Mouse (Mus musculus): Measurements from ENCODE around the gene Lct. TPM values are rescaled to one million over a fixed set of nuclear protein-coding genes. Genes with fewer than 3 reads are reported as not detected.
"Not testable (repeated sequence)": the region's sequence is repeated elsewhere in the genome, so short reads cannot be mapped to it uniquely, and the experiment has no call there.

Lct gene
- polyA plus RNA-seq (2017; shearing (Covaris generic)), result under 1 TPM; 0.11 to 0.13 TPM

GRCm38 (mm10) chr1:128328218-128328617 lies at the start of gene Lct:
Gene Lct (minus strand): TSS chr1:128328318.
- no peak for ATAC-seq

- ATAC-seq, result no peak
Observed at GRCm38 (mm10) chr1:128376841-128377240, 48.7 kb upstream of the Lct start.

DNA sequence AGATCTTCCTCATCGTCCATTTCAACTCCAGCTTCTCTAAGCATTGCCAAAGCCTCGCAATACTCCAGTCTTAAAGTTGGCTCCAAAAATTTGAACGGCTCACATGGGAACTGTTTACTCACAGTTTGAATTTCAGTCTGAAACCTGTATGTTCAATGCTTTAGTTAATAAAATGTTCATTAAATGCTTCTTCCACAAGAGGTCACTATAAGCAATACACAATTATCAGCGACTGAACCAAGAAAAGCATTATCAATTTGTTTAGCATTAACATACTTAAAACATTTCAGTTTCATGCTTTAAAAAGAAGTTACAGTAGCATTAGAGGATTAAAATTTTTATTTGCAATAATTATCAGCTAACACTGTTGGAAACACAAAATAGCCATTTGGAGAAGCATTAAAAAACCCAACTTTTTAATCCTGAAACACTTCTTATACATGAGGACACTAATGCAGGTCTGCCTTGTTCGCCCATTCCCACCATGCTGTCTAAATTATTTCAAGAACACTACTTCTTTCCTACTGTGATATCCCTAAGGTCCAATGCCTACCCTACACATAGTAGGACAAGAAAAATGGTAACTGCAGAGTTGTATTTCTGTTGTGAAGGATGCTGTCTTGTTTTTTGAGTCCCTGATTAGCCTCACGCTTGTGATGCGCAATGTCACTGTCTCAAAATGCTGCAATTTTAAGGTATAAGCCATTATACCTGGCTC lies 44.2 kb upstream of the Lct start:
- peak; percentile 52 for ATAC-seq

DNA sequence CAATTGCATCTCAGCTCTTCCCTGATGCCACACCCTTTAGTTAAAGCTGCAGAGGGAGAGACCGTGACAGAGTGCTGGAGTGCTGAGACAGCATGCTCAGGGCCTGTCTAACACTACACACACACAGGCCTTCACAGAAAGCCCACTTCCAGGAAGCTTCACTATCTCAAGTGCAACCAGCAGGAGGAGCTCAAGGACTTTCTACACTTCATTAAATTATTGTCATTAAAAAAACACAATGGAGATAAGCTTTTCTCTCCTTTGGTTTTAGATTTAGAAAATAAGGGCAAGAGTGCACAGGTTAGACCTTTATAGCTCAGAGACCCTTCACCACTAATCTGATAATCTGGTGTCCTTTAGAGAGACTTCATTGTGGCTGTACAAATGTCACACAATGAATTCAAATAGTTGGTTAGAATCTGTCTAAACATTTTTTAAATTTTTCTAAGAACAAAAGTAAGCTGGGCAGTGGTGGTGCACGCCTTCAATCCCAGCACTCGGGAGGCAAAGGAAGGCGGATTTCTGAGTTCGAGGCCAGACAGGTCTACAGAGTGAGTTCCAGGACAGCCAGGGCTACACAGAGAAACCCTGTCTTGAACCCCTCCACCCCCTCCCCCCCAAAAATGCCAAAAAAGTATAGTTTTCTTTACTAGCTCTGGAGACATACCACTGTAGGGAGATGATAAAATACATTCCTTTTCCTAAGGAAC lies 40.8 kb upstream of the Lct start:
- ATAC-seq, result peak; percentile 86

GRCm38 (mm10) chr1:128360601-128361000 lies 32.5 kb upstream of the Lct start:
- no peak for ATAC-seq

- ATAC-seq, result peak; percentile 94
Observed at GRCm38 (mm10) chr1:128359554-128360376, 31.6 kb upstream of the Lct start, which contains the start of gene Mcm6. Gene Mcm6 (minus strand): TSS chr1:128359664.

GRCm38 (mm10) chr1:128358916-128359553 lies 30.9 kb upstream of the Lct start:
- ATAC-seq, result peak; percentile 51

- no peak for ATAC-seq
Observed at GRCm38 (mm10) chr1:128358276-128358675, 30.2 kb upstream of the Lct start.

DNA sequence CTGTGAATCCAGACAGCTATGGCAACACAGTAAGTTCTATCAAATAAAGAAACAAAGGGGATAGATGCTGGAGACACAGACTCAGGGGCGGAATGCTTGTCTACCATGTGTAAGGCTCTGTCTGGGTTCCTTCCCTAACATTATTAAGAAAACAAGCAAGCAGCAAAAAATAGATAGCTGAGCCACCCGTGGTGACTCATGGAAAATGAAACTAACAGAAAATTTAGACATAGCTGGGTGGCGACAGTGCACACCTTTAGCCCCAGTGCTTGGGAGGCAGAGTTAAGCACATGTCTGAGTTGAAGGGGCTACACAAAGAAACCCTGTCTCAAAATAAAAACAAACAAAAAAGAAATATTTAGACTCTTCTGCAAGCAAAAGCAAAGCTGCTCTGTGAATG lies 29.3 kb upstream of the Lct start:
- peak; percentile 26 for ATAC-seq

- no peak for ATAC-seq
Observed at GRCm38 (mm10) chr1:128353092-128353491, 25.0 kb upstream of the Lct start.

DNA sequence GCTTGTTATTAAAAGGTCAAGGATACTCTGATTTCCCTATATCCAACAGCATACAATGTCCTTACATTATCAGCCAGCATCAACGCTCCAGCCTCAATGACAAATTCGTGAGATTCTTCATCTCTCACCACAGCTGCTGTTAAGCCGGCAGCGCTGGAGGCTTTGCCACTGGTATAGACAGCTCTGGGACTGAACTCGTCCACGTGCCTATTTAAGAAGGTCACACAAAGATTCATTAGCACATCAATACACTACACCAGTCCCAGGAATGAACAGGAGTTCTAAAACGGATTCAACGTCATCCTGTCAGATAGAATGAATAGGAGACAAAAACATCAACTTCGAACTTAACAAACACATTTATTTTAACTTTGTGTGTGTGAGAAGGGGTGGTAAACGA lies 16.1 kb upstream of the Lct start:
- no peak for ATAC-seq

DNA sequence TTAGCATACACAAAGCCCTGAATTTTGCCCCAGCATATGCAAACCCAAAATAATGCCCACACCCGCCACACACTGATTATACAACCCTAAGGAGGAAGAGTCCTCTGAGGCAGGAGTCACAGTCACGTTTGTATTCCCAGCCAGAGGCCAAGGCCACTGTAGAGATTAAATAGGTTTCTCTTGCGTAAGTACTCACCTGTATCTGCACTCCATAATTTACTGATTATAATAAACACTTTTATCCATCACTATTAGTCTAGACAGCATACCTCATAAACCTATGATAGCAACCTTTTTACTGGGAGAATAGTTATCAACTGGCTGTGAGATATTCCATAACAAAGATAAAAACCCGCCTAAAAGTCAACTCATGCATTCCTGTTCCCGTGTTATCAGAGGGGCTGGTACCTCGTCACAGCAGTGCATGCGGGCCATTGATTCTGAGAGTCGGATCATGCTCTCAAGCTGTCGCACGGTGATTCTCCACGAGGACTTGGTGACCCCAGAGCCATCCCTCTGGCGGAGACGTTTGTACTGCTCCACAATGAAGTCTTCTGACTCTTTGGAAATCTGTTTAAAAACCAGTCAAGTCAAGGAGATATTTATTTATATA lies 9.7 kb upstream of the Lct start:
- no peak for ATAC-seq

DNA sequence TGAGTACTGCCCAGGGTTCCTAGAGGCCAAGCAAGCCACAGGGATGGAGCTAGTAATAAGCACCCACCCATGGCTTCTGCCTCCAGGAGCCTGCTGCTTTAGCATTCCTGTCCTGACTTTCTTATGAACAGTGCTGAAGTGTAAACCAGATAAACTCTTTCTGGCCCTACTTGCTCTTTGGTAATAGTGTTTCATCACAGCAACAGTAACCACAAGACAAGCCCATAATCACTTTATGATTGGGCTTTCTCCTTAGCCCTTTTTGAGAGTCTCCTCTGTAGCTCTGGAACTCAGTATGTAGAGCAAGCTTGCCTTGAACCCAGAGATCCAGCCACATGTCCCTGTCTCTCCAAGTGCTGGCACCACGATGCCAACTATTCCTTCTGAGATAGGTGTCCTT lies 2.2 kb upstream of the Lct start:
- ATAC-seq, result no peak

- ATAC-seq, result no peak
Observed at GRCm38 (mm10) chr1:128327165-128327564, 953 bp downstream of the Lct start.

- no peak for ATAC-seq
Observed at GRCm38 (mm10) chr1:128324776-128325175, 3.3 kb downstream of the Lct start.

GRCm38 (mm10) chr1:128323026-128323643 lies 5.0 kb downstream of the Lct start:
- no peak for ATAC-seq

- ATAC-seq, result not testable (repeated sequence)
Observed at GRCm38 (mm10) chr1:128319266-128319665, 8.9 kb downstream of the Lct start.

DNA sequence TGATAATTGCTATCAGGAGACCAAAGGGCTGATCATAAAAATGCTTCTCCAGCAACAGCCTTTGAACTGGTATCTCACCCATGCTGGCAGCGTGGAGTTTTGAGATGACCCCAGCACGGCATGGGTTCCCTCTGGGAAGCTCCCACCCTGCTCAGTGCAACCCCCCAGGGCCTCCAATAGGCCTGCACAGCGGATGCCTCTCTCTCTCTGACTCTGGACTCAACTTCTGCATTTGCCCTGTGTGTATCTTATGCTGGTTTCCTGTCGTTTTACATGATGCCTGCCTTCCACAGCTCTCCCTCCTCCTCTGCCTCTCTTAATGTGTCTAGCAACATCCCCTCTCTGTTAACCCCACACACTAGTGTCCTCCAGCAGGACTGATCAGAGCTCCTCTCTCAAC lies 13.5 kb downstream of the Lct start:
- no peak for ATAC-seq

DNA sequence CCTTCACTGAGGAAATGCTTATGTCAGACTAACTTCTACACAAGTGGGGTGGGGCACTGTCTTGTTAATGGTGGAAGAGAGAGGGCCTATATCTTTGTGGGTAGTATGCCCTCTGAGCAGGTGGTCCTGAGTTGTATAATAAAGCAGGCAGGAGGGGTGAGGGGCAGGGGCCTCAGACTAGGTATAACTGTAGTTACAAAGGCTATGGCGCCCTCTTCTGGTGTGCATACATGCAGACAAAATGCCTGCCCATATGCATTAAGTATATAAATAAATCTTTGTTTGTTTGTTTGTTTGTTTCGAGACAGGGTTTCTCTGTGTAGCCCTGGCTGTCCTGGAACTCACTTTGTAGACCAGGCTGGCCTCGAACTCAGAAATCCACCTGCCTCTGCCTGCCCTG lies 19.1 kb downstream of the Lct start:
- ATAC-seq, result no peak

DNA sequence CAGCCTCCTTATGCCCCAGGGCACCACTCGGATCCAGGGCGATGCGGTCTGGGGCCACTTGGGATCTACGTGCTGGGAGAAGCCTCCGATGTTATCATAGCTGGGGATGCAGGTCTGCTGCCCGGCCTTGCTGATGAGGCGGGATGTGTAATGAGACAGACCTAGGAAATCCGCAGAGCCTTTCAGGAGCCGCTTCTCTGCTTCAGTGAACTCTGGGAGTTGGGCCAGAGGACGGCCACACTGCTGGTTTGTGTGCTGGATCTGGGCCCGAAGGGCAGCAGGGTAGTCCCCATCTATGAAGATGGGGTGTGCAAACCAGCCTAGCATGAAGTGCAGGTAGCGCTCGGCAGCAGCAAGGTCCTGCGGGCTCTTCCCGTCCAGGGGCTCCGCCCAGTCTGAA lies 24.2 kb downstream of the Lct start:
- no peak for ATAC-seq

GRCm38 (mm10) chr1:128295717-128296528 lies 32.2 kb downstream of the Lct start:
- no peak for ATAC-seq

Measured in CD4-positive, CD25-positive, alpha-beta regulatory T cell, adult 4 months (primary cell).